ENCODE assay signal across 16 mouse cellular contexts in genomic region chr10:37240201-37240600, GRCm38 (mm10).
"Had no signal": no experiment of that assay in that cellular context is flagged by ENCODE, and none has a peak within 500 bp of the region (broad histone marks: within the 10 kb centered on the region; RNA-seq: fewer than 3 reads in every experiment).

No protein-coding gene starts in this region.

- H3K9me3 ChIP-seq: liver, embryonic 13.5 days; megakaryocyte, embryonic 14.5 days; midbrain, embryonic 10.5 days; midbrain, embryonic 15.5 days; neural tube, embryonic 12.5 days; neural tube, embryonic 15.5 days; stomach, embryonic 15.5 days had no signal

- H3K27me3 ChIP-seq: midbrain, embryonic 15.5 days; neural tube, embryonic 12.5 days; neural tube, embryonic 15.5 days; stomach, embryonic 15.5 days had no signal

- H3K9ac ChIP-seq: liver, embryonic 13.5 days; lung, embryonic 14.5 days; midbrain, embryonic 15.5 days; neural tube, embryonic 12.5 days; neural tube, embryonic 15.5 days; stomach, embryonic 15.5 days had no signal

- H3K36me3 ChIP-seq: liver, embryonic 13.5 days; midbrain, embryonic 10.5 days; midbrain, embryonic 15.5 days; neural tube, embryonic 12.5 days; neural tube, embryonic 15.5 days; stomach, embryonic 15.5 days had no signal

- H3K27ac ChIP-seq: kidney, postnatal 0 days; liver, embryonic 13.5 days; midbrain, embryonic 10.5 days; midbrain, embryonic 15.5 days; neural tube, embryonic 12.5 days; neural tube, embryonic 15.5 days; stomach, embryonic 15.5 days had no signal

- ATAC-seq: intestine, postnatal 0 days; midbrain, embryonic 15.5 days had no signal

- H3K4me1 ChIP-seq: midbrain, embryonic 15.5 days; neural tube, embryonic 12.5 days; neural tube, embryonic 15.5 days had no signal

- DNase-seq: kidney, adult 2 months; kidney, postnatal 25 days; liver, embryonic 13.5 days; right cerebral cortex, adult 18-20 months; right cerebral cortex, postnatal 14 days; right cerebral cortex, postnatal 4 days; thymus, postnatal 25 days had no signal

- H3K4me2 ChIP-seq: liver, embryonic 13.5 days; lung, embryonic 14.5 days; midbrain, embryonic 15.5 days; neural tube, embryonic 12.5 days; neural tube, embryonic 15.5 days; stomach, embryonic 15.5 days had no signal

- H3K4me3 ChIP-seq: liver, embryonic 13.5 days; megakaryocyte, embryonic 14.5 days; midbrain, embryonic 10.5 days; midbrain, embryonic 15.5 days; neural tube, embryonic 12.5 days; neural tube, embryonic 15.5 days; stomach, embryonic 15.5 days had no signal
